Mouse (Mus musculus) yolk sac, embryonic 10.5 days (tissue): ENCODE measurements around the gene Mmp7.

Source experiments
- DNase-seq: peaks from one replicate; pipeline ENCODE4 v3.0.0-alpha.2; 2017; ENCODE audit warnings: low spot score

Gene Mmp7

GRCm38 (mm10) chr9:7744156-7744555 is 52.3 kb downstream of the Mmp7 start:
- DNase-seq = no peak

DNA sequence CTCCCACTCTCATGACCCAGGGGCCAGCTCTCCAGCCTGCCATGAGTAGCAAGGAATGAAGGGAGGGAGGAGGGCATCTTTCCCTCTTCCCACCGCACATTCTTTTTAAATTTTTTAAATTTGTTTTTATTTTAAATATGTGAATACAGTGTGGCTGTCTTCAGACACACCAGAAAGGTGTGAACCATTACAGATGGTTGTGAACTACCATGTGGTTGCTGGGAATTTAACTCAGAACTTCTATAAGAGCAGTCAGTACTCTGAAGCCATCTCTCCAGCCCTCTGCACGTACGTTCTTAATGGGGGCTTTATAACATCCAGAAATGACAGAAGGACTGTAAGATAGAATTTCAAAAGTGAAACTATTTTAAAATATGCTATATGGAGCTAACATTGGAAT is 57.0 kb downstream of the Mmp7 start:
- no peak for DNase-seq
